Mouse (Mus musculus): ENCODE data around the gene Zmym6.
"Not testable (repeated sequence)": the region's sequence is repeated elsewhere in the genome, so short reads cannot be mapped to it uniquely, and the experiment has no call there.

The Zmym6 gene

GRCm38 (mm10) chr4:127076875-127077548, at the start of gene Zmym6:
Zmym6 (plus strand) TSS chr4:127077383.
- DNase-seq (ENCODE audit: low spot score): peak; percentile 95

- no peak for DNase-seq (ENCODE audit: low spot score)
Observed at GRCm38 (mm10) chr4:127037158-127037557, 40.0 kb upstream of the Zmym6 start.

GRCm38 (mm10) chr4:127037908-127038827, 39.0 kb upstream of the Zmym6 start:
- DNase-seq (ENCODE audit: low spot score): no peak

GRCm38 (mm10) chr4:127038828-127039349, 38.3 kb upstream of the Zmym6 start:
- DNase-seq (ENCODE audit: low spot score): no peak

- DNase-seq (ENCODE audit: low spot score): no peak
Observed at GRCm38 (mm10) chr4:127039871-127040483, 37.2 kb upstream of the Zmym6 start.

- DNase-seq (ENCODE audit: low spot score): no peak
Observed at GRCm38 (mm10) chr4:127043540-127043939, 33.6 kb upstream of the Zmym6 start.

GRCm38 (mm10) chr4:127051121-127051520, 26.1 kb upstream of the Zmym6 start:
- DNase-seq (ENCODE audit: low spot score): no peak

- no peak for DNase-seq (ENCODE audit: low spot score)
Observed at GRCm38 (mm10) chr4:127053071-127053470, 24.1 kb upstream of the Zmym6 start.

GRCm38 (mm10) chr4:127054522-127055198, 22.5 kb upstream of the Zmym6 start:
- no peak for DNase-seq (ENCODE audit: low spot score)

- DNase-seq (ENCODE audit: low spot score): peak; percentile 93
Observed at GRCm38 (mm10) chr4:127060585-127061290, 16.4 kb upstream of the Zmym6 start, which contains the start of gene Zmym1. Zmym1 (minus strand) TSS chr4:127061152.

GRCm38 (mm10) chr4:127064051-127064450, 13.1 kb upstream of the Zmym6 start:
- no peak for DNase-seq (ENCODE audit: low spot score)

- no peak for DNase-seq (ENCODE audit: low spot score)
Observed at GRCm38 (mm10) chr4:127074915-127075314, 2.3 kb upstream of the Zmym6 start.

- no peak for DNase-seq (ENCODE audit: low spot score)
Observed at GRCm38 (mm10) chr4:127080806-127081205, 3.6 kb downstream of the Zmym6 start.

- no peak for DNase-seq (ENCODE audit: low spot score)
Observed at GRCm38 (mm10) chr4:127083131-127083530, 5.9 kb downstream of the Zmym6 start.

GRCm38 (mm10) chr4:127085761-127086160, 8.6 kb downstream of the Zmym6 start:
- no peak for DNase-seq (ENCODE audit: low spot score)

GRCm38 (mm10) chr4:127091188-127091587, 14.0 kb downstream of the Zmym6 start:
- DNase-seq (ENCODE audit: low spot score): no peak

- DNase-seq (ENCODE audit: low spot score): peak; percentile 21
Observed at GRCm38 (mm10) chr4:127095090-127095489, 17.9 kb downstream of the Zmym6 start.

GRCm38 (mm10) chr4:127099552-127099951, 22.4 kb downstream of the Zmym6 start:
- DNase-seq (ENCODE audit: low spot score): not testable (repeated sequence)

GRCm38 (mm10) chr4:127107566-127107965, 30.4 kb downstream of the Zmym6 start:
- DNase-seq (ENCODE audit: low spot score): no peak

- DNase-seq (ENCODE audit: low spot score): no peak
Observed at GRCm38 (mm10) chr4:127110570-127110969, 33.4 kb downstream of the Zmym6 start.

- DNase-seq (ENCODE audit: low spot score): no peak
Observed at GRCm38 (mm10) chr4:127123391-127123790, 46.2 kb downstream of the Zmym6 start, which contains the start of gene Tmem35b. Tmem35b (plus strand) TSS chr4:127123691.
